Mouse (Mus musculus) duodenum, adult 2 months (tissue): Measurements from ENCODE around the gene Otud1. TPM values are rescaled to one million over a fixed set of nuclear protein-coding genes. Genes with fewer than 3 reads are reported as not detected.

ENCODE experiments used
- polyA plus RNA-seq: library from polyadenylated mRNA; depleted of rRNA; stranded (reverse); fragments of >200 nt; gene quantifications from 2 replicates; pipeline ENCODE4 v1.2.3, GENCODE M21; 2012; ENCODE audit warnings: low replicate concordance; rRNA removed

Gene Otud1
- polyA plus RNA-seq = 5.5 and 5.6 TPM in 2 replicates

GRCm38 (mm10) chr2:19657158-19657874 lies at the start of gene Otud1:
TSS of gene Otud1 (plus strand) at chr2:19657752.

Other genes with a start within 250 kb of the Otud1 start
- gene Ptf1a, start 212.1 kb upstream of the Otud1 start, polyA plus RNA-seq = 5.7 TPM in 1 of 2 replicates, not detected in the other
- not detected in 2 replicates for gene 4921504E06Rik, start 103.8 kb upstream of the Otud1 start, polyA plus RNA-seq